Mouse (Mus musculus) T-helper 1 cell (primary cell): ENCODE results near the gene Wrnip1.

Source experiments
- in situ Hi-C: fragments of 300-600 bp; cut with MboI, MseI; formaldehyde crosslinking; loops from one replicate; pipeline ENCODE4 v1.15.1; 2025; ENCODE audit warnings: high pct_unique_total_duplicates

The Wrnip1 gene

GRCm38 (mm10) chr13:32850668-32851404 is 49.0 kb downstream of the Wrnip1 start, which contains the start of gene Serpinb1a:
Gene Serpinb1a (minus strand): TSS chr13:32851185.
- in situ Hi-C loops = loop anchor here (25.0 kb wide), 2 partner anchors 711 to 911 kb away; no protein-coding TSS in a partner anchor

GRCm38 (mm10) chr13:32851967-32852366 is 50.1 kb downstream of the Wrnip1 start:
- in situ Hi-C loops = loop anchor here (25.0 kb wide), 2 partner anchors 710 to 910 kb away; no protein-coding TSS in a partner anchor

- in situ Hi-C loops = loop anchor here (25.0 kb wide), 2 partner anchors 710 to 910 kb away; no protein-coding TSS in a partner anchor
These were observed 50.7 kb downstream of the Wrnip1 start for GRCm38 (mm10) chr13:32852539-32852938.

- in situ Hi-C loops = loop anchor here (25.0 kb wide), 2 partner anchors 709 to 909 kb away; no protein-coding TSS in a partner anchor
These were observed 51.2 kb downstream of the Wrnip1 start for GRCm38 (mm10) chr13:32853073-32853472.

- in situ Hi-C loops = loop anchor here (5.0 to 25.0 kb wide), 3 partner anchors 41 to 901 kb away; no protein-coding TSS in a partner anchor
These were observed 59.0 kb downstream of the Wrnip1 start for GRCm38 (mm10) chr13:32860821-32861220.

GRCm38 (mm10) chr13:32863456-32863855 is 61.6 kb downstream of the Wrnip1 start:
- in situ Hi-C loops = loop anchor here (5.0 to 25.0 kb wide), 3 partner anchors 39 to 899 kb away; no protein-coding TSS in a partner anchor

- in situ Hi-C loops = loop anchor here (5.0 to 25.0 kb wide), 3 partner anchors 38 to 898 kb away; no protein-coding TSS in a partner anchor
These were observed 62.7 kb downstream of the Wrnip1 start for GRCm38 (mm10) chr13:32864529-32864928.

- in situ Hi-C loops = loop anchor here (25.0 kb wide), 2 partner anchors 697 to 897 kb away; no protein-coding TSS in a partner anchor
These were observed 63.8 kb downstream of the Wrnip1 start for GRCm38 (mm10) chr13:32865591-32865990.

GRCm38 (mm10) chr13:32866484-32866883 is 64.6 kb downstream of the Wrnip1 start:
- in situ Hi-C loops = loop anchor here (25.0 kb wide), 2 partner anchors 696 to 896 kb away; no protein-coding TSS in a partner anchor

- in situ Hi-C loops = loop anchor here (25.0 kb wide), 2 partner anchors 695 to 895 kb away; no protein-coding TSS in a partner anchor
These were observed 65.2 kb downstream of the Wrnip1 start for GRCm38 (mm10) chr13:32867030-32867429.

GRCm38 (mm10) chr13:32868233-32868632 is 66.4 kb downstream of the Wrnip1 start:
- in situ Hi-C loops = loop anchor here (25.0 kb wide), 2 partner anchors 694 to 894 kb away; no protein-coding TSS in a partner anchor

GRCm38 (mm10) chr13:32868843-32869242 is 67.0 kb downstream of the Wrnip1 start:
- in situ Hi-C loops = loop anchor here (25.0 kb wide), 2 partner anchors 693 to 893 kb away; no protein-coding TSS in a partner anchor
